Mouse (Mus musculus) NIH3T3 (cell line): ENCODE measurements around the gene Yipf3.
A peak's percentile ranks its signal among the peaks of the same experiment; 100 is the strongest.

ENCODE experiments used
- DNase-seq: peaks from one replicate; pipeline ENCODE4 v3.0.0-alpha.2; 2012; ENCODE audit warnings: low read depth

Gene Yipf3

DNA sequence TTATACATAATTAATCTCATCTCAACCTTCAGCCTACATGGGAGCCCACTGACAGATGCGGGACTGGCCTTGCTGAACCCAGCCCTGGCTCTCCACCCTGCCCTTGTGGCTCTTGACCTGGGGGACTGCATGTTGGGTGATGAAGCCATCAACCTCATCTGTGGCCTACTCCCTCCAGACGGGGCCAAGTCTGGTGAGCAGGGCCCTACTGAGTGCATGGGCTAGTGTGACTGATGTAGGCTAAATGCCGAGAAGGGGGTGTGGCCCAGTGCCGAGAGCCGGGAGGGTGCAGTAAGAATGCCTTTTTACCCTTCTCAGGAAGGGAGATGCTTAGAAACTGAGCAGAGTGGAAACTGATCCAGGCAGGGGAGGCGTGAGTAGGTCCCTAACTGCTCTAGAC lies 7.3 kb downstream of the Yipf3 start:
- DNase-seq = no peak

DNA sequence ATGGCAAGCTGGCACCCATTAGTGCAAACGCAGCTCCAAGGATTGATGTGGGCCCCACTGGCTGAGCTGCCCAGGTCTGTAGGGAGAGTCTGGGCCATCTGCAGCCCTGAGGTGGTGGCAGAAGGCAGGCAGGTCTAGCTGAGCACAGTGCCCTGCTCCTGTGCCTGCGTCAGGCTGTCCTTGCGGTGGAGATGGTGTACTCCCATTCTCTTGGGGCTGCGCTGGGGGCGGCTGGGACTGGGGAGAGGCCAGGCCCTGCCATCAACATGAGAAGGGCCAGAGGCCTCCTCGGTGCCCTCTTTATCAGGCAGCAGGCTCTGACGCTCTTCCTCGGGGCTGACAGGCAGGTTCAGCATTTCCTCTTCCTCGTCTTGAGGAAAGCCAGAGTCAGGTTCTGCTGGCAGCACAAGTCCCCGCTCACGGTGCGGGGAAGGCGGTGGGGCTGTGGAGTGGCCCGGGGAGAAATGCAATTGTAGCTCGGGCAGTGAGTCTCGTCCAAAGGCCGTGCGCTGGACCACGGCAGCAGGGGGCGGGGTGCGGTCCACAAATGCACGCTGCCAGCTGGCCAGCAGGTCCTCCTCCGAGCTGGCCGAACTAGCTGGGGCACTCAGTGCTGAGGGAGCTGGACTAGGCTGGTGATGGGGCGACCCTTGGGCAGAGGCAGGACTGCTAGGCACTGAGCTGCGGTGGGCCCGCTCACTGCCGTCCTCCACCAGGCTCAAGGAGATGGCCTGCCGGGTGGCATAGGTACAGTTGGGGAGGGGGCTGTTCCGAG lies 10.6 kb downstream of the Yipf3 start:
- DNase-seq = no peak

DNA sequence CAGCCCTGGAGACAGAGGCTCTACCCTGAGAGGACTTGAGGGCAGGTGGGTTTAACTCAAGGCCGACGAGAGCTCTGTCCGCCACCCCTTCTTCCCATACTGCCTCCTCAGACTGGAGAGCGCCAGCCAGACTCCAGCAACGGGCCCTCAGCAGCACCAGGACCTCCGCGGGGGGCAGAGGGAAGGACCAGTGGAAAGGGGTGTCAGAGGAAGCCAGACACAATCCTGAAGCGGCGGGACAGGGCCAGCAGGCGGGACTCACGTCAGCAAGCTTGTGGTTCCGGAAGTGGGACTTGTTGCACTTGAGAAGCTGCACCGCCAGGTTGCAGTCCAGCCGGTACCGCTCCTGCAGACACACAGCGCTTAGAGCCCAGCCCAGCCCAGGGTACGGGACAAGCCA lies 11.8 kb downstream of the Yipf3 start:
- no peak for DNase-seq

DNA sequence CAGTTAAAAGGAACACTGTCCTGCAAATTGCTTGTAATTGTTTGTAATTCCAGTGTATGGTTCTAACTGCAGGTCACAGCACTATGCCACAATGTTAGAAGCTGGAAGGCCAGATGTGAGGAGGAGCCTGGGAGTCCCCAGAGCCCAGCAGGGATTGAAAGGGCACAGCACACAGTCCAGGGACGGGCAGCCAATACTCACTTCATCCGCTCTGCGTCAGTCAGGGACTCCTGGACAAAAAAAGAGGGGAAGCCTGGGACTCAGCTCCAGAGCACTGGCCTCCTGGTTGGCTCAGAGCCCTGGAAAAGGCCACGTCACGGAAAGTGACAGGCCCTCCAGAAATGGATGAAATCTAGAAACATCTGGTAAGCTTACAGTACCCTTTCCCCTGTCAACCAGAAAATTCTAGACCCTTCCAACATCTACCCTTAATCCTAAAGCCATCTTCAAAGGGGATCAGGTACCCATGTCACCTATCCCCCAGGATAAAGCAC lies 14.4 kb downstream of the Yipf3 start:
- no peak for DNase-seq

DNA sequence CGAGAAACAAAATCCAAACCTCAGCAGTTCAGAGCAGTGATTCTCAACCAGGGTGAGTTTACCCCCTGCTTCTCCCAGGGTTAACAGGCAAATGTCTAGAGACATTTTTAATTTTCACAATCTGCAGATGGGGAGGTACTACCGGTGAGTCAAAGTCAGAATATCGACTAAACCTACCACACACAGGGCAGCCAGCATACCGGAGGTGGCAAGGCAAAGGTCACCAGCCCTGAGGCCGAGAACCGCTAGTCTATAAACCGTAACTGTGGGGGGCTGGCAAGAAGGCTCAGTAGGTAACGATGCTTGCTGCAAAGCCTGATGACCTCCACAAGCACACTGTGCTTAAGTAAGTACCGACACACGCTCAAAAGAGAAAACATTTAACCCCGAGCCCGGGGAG lies 17.6 kb downstream of the Yipf3 start:
- DNase-seq = no peak

DNA sequence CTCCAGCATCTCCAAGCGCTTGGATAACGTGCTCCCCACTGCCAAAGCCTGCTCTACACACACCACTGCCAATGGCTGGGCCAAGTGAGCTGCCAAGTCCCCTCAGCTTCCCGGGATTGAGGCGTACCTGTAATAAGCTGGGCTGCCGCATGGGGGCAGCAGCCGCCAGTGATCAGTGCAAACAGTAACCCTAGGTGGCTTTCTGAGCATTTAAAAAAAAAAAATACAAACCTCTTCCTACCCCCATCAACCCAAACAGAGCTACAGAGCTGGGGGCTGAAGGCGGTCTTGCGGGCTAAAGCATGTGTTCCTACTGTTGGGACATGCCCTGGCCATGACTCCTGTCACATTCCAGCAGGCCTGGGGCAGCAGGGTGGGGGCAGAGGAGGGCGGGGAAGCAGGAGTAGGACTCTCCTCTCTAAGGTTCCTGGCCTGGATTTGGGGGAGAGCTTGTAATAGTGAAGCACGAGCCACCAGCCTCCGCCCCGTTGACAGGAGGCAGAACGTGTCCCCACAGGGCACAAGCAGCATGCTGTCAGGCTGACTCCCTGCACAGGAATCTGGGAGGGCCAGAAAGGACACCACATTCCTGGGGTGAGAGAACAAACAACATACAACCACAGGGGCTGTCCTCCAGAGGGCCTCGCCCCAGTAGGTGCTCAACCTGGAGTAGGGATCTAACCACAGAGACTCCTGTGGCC lies 18.2 kb downstream of the Yipf3 start:
- peak; percentile 94 for DNase-seq

DNA sequence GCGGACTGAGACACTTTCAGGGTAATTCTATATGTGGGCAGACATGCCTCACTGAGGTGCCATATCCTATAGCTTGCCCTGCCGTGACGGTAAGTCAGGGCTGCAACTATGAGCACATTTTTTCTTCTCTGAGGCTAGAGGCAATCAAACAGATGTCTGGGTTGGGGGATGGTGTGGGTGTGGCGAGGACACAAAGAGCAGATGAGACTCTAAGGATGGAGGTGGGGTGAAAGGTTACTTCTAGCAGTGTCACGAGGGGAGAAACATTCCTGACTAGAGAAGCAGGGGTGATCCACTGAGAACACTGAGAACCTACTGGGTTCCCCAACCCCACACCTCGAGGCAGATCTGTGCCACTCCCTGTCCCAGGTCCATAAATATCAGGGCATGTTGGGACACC lies 19.1 kb downstream of the Yipf3 start:
- DNase-seq = no peak

DNA sequence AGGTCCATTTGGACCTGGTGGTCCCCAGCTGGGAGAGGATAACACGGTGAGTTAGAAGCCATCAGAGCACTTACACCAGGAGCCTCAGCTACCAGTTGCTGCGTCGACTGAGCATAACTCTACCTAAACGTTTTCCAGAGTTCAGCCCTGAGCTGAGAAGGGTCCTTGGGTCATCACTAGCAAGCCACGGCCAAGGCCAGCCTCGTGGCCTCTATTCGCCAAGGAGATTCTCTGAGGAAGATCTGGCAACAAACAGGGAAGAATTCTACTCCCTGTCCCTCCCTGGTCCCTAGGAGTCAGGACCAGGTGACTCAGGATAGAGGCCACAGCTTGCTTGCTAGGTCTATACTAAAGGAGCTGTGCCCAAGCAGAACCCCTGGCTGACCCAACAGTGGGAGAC lies 19.6 kb downstream of the Yipf3 start:
- no peak for DNase-seq

DNA sequence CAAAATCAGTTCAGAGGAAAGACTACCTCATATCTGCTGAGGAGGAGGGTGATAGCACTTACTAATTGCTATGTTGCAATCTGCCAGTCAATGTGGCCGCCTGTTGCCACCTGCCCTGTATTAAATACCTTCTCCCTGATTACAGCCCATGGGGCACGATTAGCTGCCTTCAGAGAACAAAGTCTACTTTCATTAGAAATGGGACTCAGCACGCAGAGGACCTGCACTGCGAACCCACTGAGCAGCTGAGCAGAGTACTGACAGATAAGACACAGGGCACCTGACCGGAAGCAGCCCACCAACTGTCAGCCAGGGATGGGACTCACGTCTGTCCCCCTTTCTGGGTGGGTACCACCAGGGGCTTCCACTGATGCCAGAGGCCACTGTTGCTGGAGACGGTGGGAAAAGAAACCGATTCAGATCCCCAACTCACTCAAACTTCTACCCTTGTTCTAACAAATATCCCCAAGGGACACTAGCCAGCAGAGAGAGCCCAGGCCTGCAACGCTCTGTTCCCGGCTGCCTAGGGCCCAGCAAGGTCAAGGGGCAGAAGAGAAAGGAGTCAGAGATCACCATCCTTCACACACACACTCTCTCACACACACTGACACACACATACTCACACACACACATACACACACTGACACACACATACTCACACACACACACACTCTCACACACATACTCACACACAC lies 20.3 kb downstream of the Yipf3 start:
- DNase-seq = no peak

DNA sequence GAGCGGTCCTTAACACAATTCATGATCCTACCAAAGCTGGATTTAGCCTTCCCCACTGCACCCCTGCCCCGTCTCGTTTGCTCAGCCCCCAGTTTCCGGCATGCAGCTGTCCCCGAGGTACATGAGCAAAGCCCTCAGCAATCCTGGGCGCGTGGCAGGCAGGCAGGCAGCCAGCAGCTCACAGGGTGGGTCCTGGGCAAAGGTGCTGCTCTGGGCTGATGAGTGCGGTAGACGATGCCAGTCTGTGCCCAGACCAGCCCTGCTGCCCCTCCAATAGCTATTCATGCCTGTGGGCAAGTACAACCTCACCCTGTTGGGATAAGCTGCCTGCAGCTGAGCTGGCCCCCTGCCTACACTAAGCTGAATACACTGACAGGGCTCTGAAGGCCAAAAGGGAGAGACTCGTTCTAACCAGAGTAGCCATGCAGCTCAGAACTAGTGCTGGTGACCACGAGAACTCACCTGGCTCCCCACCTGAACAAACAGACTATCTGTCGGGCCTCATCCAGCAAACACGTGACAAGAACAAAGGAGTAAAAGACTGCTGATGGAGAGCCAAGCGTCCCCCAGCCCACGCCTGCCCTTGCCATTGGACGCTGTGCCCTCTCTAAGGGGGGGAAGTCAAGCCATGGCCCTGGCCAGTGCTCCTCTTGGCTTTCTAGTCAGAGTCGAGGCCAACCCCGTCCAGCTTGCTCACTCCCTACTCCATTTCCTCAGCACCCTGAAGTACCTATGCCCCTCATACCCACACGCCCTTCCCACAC lies 22.1 kb downstream of the Yipf3 start:
- DNase-seq = peak; percentile 59

DNA sequence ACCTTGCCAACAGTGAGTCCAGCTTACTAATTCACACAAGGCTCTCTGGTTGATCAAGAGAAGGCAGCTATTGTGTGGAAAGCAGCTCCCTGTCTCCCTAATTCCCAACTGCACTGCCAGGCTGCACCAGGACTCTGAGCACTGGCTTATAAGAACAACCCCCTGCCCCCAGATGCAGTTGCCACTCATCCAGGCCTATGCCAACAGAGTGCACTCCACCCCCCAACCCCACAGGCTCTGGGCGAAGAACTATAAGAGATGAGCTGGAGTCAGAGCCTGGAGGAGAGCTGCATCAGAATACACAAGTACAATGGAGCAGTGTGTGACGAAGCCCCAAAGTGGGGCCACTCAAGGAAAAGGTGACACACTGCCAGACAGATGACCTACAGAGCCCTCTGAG lies 24.2 kb downstream of the Yipf3 start:
- no peak for DNase-seq

DNA sequence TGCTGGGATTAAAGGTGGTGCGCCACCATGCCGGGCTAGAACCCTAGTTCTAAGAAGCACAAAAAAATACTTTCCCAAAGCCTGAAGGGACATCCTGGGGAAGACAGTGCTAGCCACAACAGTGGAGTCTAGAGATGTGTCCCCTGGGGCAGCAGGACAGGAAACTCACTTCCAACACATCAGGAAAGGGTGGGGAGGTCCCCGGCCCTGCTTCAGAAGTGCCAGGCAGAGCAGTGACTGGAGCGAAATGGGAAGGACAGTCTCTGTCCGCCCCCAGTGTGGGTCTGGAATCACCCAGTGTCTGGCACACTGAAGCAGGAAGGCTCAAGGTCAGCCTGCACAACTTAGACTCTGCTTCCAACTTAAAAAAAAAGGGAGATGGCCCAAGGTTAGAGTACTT lies 24.8 kb downstream of the Yipf3 start:
- no peak for DNase-seq

DNA sequence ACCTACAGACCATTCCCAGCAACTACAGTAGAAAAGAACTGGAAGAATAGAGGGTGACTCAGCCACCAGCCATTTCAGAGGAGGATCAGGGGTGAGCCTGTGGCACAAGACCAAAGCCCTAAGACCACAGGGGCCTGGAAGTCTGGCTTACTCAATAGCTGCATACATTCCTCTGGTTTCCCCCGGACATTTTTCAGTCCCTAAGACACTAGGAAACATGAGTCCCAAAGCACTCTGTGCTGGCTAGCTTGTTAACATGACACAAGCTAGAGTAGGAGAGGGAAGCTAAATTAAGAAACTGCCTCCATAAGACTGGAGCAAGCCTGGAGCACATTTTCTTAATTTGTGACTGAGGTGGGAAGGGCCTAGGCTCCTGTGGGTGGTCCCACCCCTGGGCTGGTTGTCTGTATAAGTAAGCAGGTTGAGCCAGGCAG lies 25.9 kb downstream of the Yipf3 start:
- peak; percentile 92 for DNase-seq

DNA sequence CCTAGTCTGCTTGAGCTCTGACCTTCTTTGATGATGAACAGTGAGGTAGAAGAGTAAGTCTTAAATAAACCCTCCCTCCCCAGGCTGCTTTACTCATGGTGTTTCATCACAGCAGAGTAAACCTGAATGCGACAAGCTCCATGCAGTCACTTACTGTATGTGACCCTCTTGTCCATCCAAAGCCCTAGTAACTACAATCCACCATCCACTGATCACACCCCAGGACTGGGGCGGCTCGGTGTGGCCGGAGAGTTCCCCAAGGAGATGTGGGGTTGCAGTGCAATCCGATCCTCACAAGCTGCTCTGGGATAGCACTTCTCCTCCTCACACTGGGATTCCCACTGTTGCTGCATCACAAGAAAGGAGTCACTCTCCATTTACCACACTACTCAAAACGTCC lies 26.6 kb downstream of the Yipf3 start:
- DNase-seq = peak; percentile 58

DNA sequence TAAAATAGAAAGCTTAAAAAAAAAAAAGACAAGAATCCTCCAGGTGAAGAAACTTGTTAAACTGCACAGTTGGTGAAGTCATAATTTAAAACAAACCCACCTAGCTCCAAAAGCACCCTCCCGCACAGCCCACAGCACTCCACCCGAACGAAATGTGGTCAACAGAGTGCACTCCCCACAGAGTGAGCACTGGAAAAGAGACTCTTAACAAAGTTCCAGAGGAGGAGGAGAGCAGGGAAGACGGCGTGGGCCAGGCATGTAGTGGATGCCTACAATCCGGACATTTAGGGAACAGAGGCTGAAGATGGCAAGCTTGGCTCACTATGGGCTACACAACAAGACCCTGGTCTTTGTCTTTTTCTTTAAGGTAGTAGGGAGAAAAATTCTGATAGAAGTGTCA lies 27.2 kb downstream of the Yipf3 start:
- DNase-seq = no peak

DNA sequence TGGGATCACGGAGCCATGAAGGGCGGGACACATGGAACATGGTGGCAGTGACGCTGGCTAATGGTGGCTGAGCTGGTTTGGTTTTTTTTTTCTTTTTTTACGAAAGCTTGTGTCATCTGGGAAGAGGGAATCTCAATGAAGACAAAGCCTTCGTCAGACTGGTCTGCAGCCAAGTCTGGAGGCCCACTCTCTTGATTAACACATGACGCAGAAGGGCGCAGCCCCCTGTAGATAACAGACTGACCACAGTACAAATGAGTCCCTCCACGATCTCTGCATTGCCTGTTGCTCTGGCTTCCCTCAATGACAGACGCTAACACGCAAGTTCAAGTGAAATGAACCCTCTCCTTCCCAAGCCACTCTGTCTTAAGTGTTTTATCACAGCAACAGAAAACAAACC lies 27.6 kb downstream of the Yipf3 start:
- peak; percentile 60 for DNase-seq

DNA sequence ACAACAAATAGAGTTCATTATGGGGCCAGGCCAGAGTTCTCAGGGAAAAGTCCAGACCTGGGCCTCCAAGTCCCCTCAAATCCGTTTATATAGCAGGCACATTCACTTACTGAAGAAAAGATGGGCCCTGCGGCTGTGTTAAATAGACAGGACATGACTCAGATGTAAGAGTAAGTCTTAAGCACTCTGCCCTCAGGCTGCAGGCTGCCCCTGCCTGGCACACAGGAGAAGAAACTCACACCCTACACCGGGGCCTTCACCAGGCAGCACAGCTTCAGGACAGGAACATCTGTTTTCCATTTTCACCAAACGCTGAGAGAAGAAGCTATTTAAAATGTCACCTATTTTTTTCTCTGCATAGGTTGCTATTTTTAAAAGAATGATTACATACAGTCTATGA lies 29.7 kb downstream of the Yipf3 start:
- peak; percentile 92 for DNase-seq

DNA sequence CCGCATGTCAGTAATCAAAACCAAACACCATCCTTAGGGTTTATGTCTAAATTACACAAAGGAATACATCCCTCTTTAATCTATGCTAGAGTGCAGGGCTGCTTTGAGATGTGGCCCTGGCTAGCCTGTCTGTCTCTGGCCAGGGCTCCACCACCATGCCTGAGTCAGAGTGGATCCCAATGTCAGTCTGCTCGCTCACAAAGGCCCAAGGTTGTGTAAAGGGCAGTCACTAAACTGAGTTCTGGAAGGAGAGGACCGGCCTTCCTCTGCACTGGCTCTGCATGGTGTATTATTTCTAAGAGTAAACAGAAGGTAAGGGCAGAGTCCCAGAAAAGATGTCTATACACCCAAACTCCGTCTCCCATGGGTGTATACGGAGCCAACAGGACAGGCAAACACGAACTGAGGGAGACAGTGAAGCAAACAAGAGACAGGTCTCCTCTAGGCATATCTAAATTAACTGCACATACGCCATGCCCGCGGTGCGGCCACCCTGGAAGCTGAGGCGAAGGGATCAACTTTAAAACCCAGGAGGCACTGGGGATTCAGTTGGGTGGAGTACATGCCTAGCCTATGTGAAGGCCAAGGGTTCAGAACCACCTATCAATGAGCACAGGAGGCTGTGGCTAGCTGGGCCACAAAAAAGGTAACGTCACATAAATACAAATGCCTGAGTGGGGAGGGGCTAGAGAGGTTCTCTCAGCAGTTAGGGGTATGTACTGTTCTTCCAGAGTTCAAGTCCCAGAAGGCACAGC lies 30.3 kb downstream of the Yipf3 start:
- no peak for DNase-seq

DNA sequence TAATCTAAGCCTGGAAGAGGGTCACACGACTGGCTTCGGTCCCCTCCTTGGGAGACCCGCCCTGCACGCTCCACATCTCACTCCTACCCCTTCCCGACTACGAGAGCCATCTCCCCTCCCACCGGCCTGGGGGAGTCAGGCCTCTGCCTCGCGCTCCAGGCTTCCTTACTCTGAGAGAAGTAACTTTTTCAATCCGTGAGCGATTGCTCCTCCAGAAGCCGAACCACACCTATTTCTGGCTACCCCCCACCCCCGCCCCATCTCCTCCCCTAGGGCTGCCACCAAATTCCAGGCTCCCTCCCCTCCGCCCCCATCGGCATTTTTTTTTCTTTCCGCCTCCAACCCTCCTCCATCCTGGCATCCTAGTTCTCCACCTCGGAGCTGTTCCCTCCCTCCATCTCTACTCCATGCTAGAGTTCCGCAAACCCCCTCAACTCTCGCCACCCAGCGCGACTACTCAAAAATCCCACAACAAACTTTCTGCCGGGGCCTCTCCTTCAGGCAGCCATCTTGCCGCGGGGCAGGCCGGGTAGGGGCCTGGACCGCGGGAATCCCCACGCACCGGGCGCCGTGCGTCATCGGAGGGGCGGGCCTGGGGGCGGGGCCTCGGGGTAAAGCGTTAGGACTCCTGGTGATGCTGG lies 34.7 kb downstream of the Yipf3 start, which contains the start of gene Tjap1:
Gene Tjap1, minus strand, starts transcription at position 544 of the 641 bp plus-strand sequence.
- DNase-seq = peak; percentile 96

DNA sequence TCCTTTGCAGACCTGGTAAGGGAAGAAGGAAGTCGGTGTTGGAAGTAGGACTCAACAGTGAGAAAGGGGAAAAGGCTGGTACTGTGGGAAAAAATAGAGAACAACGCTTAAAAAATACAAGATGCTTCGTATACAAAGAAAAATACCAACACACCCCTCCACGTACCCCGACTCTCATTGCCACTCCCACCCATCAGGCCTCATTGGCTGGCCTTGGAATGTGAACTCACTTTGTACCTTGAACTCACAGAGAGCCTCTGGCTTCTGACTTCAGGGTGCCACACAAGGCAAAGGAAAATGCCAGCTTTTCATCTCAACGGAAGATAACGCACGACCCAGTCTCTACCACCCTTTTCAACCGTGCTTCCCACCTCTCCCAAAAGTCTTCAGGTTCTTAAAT lies 35.3 kb downstream of the Yipf3 start:
- DNase-seq = no peak

DNA sequence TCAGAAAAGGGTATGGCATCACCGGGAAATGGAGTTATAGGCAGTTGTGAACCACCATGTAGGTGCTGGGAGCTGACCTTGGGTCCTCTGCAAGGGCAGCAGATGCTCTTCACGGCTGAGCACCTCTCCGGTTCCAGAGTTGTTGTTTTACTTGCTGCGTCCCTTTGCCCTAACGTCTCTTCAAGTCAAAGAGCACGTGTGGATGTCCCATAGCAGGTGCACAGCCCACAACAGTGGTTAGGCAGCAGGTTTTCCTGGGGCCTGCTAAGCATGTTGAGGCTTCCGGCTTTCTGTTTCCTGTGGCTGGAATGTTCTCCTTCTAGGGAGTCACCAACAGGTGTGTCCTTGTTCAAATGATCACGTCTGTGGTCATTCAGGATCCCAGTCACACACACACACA lies 36.0 kb downstream of the Yipf3 start:
- DNase-seq = no peak
